Mouse (Mus musculus) lung, postnatal 0 days (tissue): Measurements from ENCODE around the gene Inf2.
A peak's percentile ranks its signal among the peaks of the same experiment; 100 is the strongest.

ENCODE experiments used
- CTCF ChIP-seq: IDR thresholded peaks from 2 replicates; pipeline ENCODE4 v1.5.1; 2016; ENCODE audit warnings: antibody characterized with exemption, mild to moderate bottlenecking
- EP300 ChIP-seq: IDR thresholded peaks from 2 replicates; pipeline ENCODE4 v1.6.1; 2016; ENCODE audit warnings: antibody characterized with exemption, mild to moderate bottlenecking, control low read depth

- no peak for TF ChIP-seq CTCF
- peak; percentile 29; the same call in 1 of the 2 replicates for TF ChIP-seq EP300
Observed at GRCm38 (mm10) chr12:112632084-112632777, 43.6 kb downstream of the Inf2 start.
